Mouse (Mus musculus) left cerebral cortex, postnatal 14 days (tissue): ENCODE data around the gene Pogz. TPM values are rescaled to one million over a fixed set of nuclear protein-coding genes. Genes with fewer than 3 reads are reported as not detected.

Experiments
- total RNA-seq, 2 experiments: library from RNA; stranded (reverse); gene quantifications; 2 replicates each; pipeline ENCODE4 v1.2.3; 2021

The Pogz gene
- total RNA-seq, 2 experiments from 2014 or later, result 53.7 to 57.9 TPM

Other genes with a start within 250 kb of the Pogz start
- not detected for gene Gm10972, start 194.5 kb upstream of the Pogz start, total RNA-seq
- gene Tuft1, start 178.7 kb upstream of the Pogz start, total RNA-seq, result 1 to 10 TPM; 1.4 to 2.0 TPM
- gene Selenbp2, start 144.0 kb upstream of the Pogz start, total RNA-seq, result not detected
- 1 to 10 TPM; 3.9 to 4.5 TPM for gene Cgn, start 51.1 kb upstream of the Pogz start, total RNA-seq
- gene Psmb4, start 49.4 kb downstream of the Pogz start, total RNA-seq, result 100 to 1,000 TPM; 249 to 266 TPM
- gene Selenbp1, start 95.5 kb downstream of the Pogz start, total RNA-seq, result 1 to 10 TPM; 6.1 to 7.5 TPM
- 10 to 100 TPM; 18.5 to 23.1 TPM for gene Rfx5, start 116.5 kb downstream of the Pogz start, total RNA-seq
- 10 to 100 TPM; 49.8 to 52.0 TPM for gene Pi4kb, start 137.2 kb downstream of the Pogz start, total RNA-seq
- gene Zfp687, start 177.9 kb downstream of the Pogz start, total RNA-seq, result 10 to 100 TPM; 21.8 to 22.2 TPM
- 100 to 1,000 TPM; 149 to 157 TPM for gene Psmd4, start 205.0 kb downstream of the Pogz start, total RNA-seq